Mouse (Mus musculus) C2C12 (cell line): Measurements from ENCODE around the gene Dlgap1. TPM values are rescaled to one million over a fixed set of nuclear protein-coding genes. Genes with fewer than 3 reads are reported as not detected.

Experiments
- H3K27me3 ChIP-seq: one replicate; pipeline ENCODE4 v1.6.1; 2011; ENCODE audit not compliant: control insufficient read depth, insufficient read depth, insufficient read length
- H3K36me3 ChIP-seq: one replicate; pipeline ENCODE4 v1.6.1; 2011; ENCODE audit not compliant: control insufficient read depth, insufficient read depth
- H3K4me3 ChIP-seq: one replicate; pipeline ENCODE4 v1.5.1; 2011; ENCODE audit warnings: mild to moderate bottlenecking, control low read depth; ENCODE audit not compliant: poor library complexity, insufficient read depth, severe bottlenecking
- H3K79me2 ChIP-seq: one replicate; pipeline ENCODE4 v1.6.1; 2011; ENCODE audit not compliant: control insufficient read depth, insufficient read depth
- H3K79me3 ChIP-seq: one replicate; pipeline ENCODE4 v1.6.1; 2011; ENCODE audit warnings: low read depth, control low read depth
- H3ac ChIP-seq: one replicate; pipeline ENCODE3; 2011; ENCODE audit warnings: low read depth; ENCODE audit not compliant: control insufficient read depth, insufficient read length
- CEBPB ChIP-seq: IDR thresholded peaks from one replicate; pipeline ENCODE4 v1.6.1; 2011; ENCODE audit warnings: low read depth, mild to moderate bottlenecking, control low read depth, moderate library complexity
- CTCF ChIP-seq: IDR thresholded peaks from one replicate; pipeline ENCODE4 v1.5.1; 2011; ENCODE audit not compliant: control insufficient read depth, insufficient read depth, insufficient read length
- FOSL1 ChIP-seq: IDR thresholded peaks from one replicate; pipeline ENCODE4 v1.8.0; 2011; ENCODE audit warnings: mild to moderate bottlenecking, low read length; ENCODE audit not compliant: poor library complexity, insufficient read depth, severe bottlenecking
- MAX ChIP-seq: IDR thresholded peaks from one replicate; pipeline ENCODE4 v1.6.1; 2011; ENCODE audit warnings: mild to moderate bottlenecking, control low read depth
- MYOD1 ChIP-seq: IDR thresholded peaks from one replicate; pipeline ENCODE4 v1.6.1; 2011; ENCODE audit warnings: low read depth; ENCODE audit not compliant: control insufficient read depth, insufficient read length
- MYOG ChIP-seq: IDR thresholded peaks from one replicate; pipeline ENCODE4 v1.6.1; 2011; ENCODE audit not compliant: control insufficient read depth, insufficient read length; ENCODE audit errors: extremely low read depth
- USF1 ChIP-seq: IDR thresholded peaks from one replicate; pipeline ENCODE4 v1.6.1; 2011; ENCODE audit warnings: low read depth, mild to moderate bottlenecking, control low read depth, moderate library complexity
- long read RNA-seq, 2 experiments: library from polyadenylated mRNA; unstranded; transcript quantifications; one replicate each; pipeline ENCODE4 v2.0.0; 2019 to 2020
- polyA plus RNA-seq: library from polyadenylated mRNA; unstranded; fragments of >200 nt; fragmentation: generic; extraction: Trizol; gene quantifications from one replicate; pipeline ENCODE4 v1.2.1, GENCODE M21; 2012; ENCODE audit warnings: missing spikeins

Dlgap1 gene
- 0.22 TPM for polyA plus RNA-seq
- long read RNA-seq, experiment 1: 0 reads
- long read RNA-seq, experiment 2, partial matches to known transcripts: 0 of 3 reads
- long read RNA-seq, experiment 2, other reads (novel, unspliced or antisense): 3 of 3 reads

- Histone ChIP-seq H3K4me3 (no peak within 1 kb of the TSS), H3K79me3 (no peaks in the 10 kb centered on the region)
- TF ChIP-seq USF1: no peak
- TF ChIP-seq CTCF: no peak
- no peak for TF ChIP-seq MAX
- no peak for TF ChIP-seq FOSL1
- no peak for TF ChIP-seq MYOD1
- no peak for TF ChIP-seq MYOG
- TF ChIP-seq CEBPB: no peak
Observed at GRCm38 (mm10) chr17:69969021-69969815, at the start of gene Dlgap1. Dlgap1 (plus strand) TSS chr17:69969073.

GRCm38 (mm10) chr17:69954936-69955335 is 13.9 kb upstream of the Dlgap1 start:
- Histone ChIP-seq H3ac (no peak overlapping the region), H3K27me3 (no peaks in the 10 kb centered on the region), H3K79me2 (no peaks in the 10 kb centered on the region), H3K4me3 (no peak overlapping the region), H3K36me3 (no peaks in the 10 kb centered on the region), H3K79me3 (no peaks in the 10 kb centered on the region)
- TF ChIP-seq MAX: no peak
- TF ChIP-seq MYOG: no peak
- TF ChIP-seq CEBPB: no peak
- no peak for TF ChIP-seq MYOD1
- TF ChIP-seq USF1: no peak
- TF ChIP-seq CTCF: no peak
- no peak for TF ChIP-seq FOSL1

More at GRCm38 (mm10) chr17:69969021-69969815, at the start of gene Dlgap1:
- no peaks in the 10 kb centered on the region for H3K36me3 ChIP-seq
- peaks cover 8% of the 10 kb centered on the region for H3K27me3 ChIP-seq
- no peak within 1 kb of the TSS for H3ac ChIP-seq
- no peaks in the 10 kb centered on the region for H3K79me2 ChIP-seq

GRCm38 (mm10) chr17:69969816-69970750 is 1.2 kb downstream of the Dlgap1 start:
- Histone ChIP-seq H3K27me3 (peaks cover 8% of the 10 kb centered on the region), H3K4me3 (no peak overlapping the region), H3K79me3 (no peaks in the 10 kb centered on the region), H3K79me2 (no peaks in the 10 kb centered on the region), H3ac (no peak overlapping the region), H3K36me3 (no peaks in the 10 kb centered on the region)
- TF ChIP-seq CTCF (no peak), MAX (no peak), FOSL1 (no peak), USF1 (no peak), MYOD1 (no peak), CEBPB (no peak), MYOG (no peak)

GRCm38 (mm10) chr17:69973081-69973480 is 4.2 kb downstream of the Dlgap1 start:
- H3K4me3 ChIP-seq: no peak overlapping the region
- no peak overlapping the region for H3ac ChIP-seq
- no peaks in the 10 kb centered on the region for H3K36me3 ChIP-seq
- H3K79me3 ChIP-seq: no peaks in the 10 kb centered on the region
- H3K79me2 ChIP-seq: no peaks in the 10 kb centered on the region
- H3K27me3 ChIP-seq: peaks cover 8% of the 10 kb centered on the region
- TF ChIP-seq USF1 (no peak), CEBPB (no peak), CTCF (no peak), MAX (no peak), MYOD1 (no peak), FOSL1 (no peak), MYOG (no peak)

- Histone ChIP-seq H3K79me2 (no peaks in the 10 kb centered on the region), H3K27me3 (peaks cover 8% of the 10 kb centered on the region)
- TF ChIP-seq CEBPB (no peak), MYOG (no peak), MYOD1 (no peak), FOSL1 (no peak), CTCF (no peak)
Observed at GRCm38 (mm10) chr17:69973991-69974390, 5.1 kb downstream of the Dlgap1 start.

More at GRCm38 (mm10) chr17:69973991-69974390, 5.1 kb downstream of the Dlgap1 start:
- Histone ChIP-seq H3K4me3 (no peak overlapping the region), H3ac (no peak overlapping the region), H3K79me3 (no peaks in the 10 kb centered on the region), H3K36me3 (no peaks in the 10 kb centered on the region)
